Mouse (Mus musculus) spleen, postnatal 14 days (tissue): ENCODE measurements around the gene Vmn2r19.
"Not testable (repeated sequence)": the region's sequence is repeated elsewhere in the genome, so short reads cannot be mapped to it uniquely, and the experiment has no call there.

Source experiments
- DNase-seq, 2 experiments: peaks; one replicate each; pipeline ENCODE4 v3.0.0; 2021 to 2022; ENCODE audit warnings: low spot score in 2 of 2

Vmn2r19 gene

DNA sequence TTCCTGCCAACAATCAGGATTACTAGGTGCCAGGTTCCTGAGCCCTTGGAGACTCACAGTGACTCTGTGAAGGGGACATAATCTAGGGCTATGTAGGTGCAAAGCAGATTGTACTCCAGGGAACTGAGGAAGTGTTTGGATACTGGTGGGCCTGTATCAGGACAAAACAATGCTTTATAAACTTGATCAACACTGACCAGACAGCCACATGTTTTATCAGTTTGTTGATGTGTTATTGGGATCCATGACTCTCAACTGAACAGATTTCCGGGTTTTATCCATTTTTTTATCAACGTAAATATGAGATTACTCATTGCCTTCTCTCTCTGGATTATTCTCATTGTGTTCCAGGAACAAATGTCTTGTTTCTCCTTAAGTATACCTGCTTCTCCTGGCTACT lies at the start of gene Vmn2r19:
Vmn2r19 (plus strand) TSS at position 301 of the 400 bp plus-strand sequence.
- no peak for DNase-seq

DNA sequence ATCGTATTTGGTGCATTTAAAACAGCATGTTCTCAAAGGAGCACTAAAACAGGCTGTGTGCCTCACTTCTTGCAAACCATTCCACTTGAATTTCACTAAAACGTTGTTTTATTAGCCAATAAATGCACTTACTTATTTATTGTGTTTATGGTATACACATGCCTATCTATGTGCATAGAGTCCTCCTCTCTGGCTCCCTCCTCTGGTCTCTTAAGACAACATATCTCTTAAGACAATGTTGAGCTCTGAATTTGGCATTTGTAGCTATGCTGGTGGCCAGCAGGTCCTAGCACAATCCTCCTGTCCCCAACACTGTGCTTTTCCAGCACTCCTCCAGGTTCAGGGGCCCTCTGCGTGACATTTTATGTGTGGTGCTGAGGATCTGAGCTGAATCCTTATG lies 49.2 kb upstream of the Vmn2r19 start:
- DNase-seq, result no peak

DNA sequence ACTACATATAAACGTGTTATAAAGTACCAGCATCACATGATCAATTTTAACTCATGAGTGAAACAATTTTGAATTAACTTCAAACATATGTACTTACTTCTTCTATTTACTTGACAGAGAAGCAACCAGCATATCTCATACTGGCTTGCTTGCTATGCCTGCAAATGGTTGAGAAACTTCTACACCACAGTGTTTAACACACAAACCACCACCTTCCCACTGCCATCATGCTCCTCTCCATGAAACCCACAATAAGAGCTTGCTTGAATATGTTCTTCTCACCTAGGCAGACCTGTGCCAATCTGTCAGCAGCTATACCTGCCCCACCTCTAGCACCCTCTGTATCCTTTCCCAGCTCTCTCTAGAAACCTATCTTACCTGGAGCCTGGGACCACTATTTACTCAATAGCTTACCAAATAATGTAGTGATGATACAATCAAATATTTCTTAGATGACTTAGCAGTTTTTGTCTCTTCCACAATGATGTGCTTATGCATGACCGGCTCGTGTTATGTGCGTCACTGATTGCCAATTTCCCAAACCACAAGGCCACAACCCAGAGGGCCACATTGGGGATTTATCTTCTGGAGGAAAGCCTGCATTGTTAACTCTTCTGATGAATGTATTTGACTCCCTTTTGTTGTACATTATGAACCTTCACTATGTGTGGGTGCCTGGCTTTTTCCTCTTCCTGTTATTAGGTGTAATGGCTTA lies 48.1 kb upstream of the Vmn2r19 start:
- DNase-seq, result no peak

DNA sequence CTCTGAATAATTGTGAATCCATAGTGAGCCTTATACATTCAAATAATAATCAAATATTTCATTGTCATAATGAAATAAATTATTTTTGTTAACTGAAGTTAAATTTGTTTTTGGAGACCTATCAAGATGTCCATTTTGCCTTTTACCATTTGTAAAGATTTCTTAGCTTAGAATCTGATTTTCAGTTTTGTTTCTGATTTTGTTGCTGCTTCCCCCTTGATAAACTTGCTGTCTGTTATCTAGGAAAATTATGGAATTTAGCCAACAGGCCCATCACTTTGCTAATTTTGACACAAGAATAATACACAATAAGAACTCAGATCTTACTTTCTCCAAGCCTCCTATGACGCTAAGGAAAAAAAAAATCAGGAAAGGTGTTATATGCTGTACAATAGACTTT lies 47.3 kb upstream of the Vmn2r19 start:
- no peak for DNase-seq

DNA sequence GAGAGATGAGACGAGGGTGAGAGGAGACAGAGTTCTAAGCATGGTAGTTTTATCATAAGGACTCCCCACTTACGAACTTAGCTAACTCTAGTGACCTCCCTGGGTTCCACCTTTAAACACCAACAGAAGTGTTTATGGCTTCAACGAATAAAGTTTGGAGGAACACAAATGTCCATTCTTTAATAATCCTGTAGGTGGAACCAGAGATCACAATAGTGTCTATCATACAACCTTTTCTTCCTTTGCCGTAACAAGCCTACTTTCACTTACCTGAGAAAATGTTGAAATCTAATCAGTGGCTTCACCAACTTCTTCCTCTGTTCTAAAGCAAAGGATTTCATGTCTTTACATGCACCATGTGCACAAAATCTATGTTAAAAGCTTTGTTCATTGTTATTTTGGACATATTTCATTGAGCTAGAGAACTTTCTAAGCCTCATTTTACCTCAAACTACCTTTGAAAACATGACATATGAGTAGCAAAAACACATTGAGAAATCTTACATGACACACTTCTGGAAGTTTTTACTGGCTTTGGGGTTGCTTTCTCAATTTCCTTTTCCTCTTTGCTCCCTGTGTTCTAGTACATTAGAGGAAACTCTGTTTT lies 46.5 kb upstream of the Vmn2r19 start, which contains the start of gene Clec4d:
Clec4d (plus strand) TSS at position 557 of the 607 bp plus-strand sequence.
- no peak for DNase-seq

DNA sequence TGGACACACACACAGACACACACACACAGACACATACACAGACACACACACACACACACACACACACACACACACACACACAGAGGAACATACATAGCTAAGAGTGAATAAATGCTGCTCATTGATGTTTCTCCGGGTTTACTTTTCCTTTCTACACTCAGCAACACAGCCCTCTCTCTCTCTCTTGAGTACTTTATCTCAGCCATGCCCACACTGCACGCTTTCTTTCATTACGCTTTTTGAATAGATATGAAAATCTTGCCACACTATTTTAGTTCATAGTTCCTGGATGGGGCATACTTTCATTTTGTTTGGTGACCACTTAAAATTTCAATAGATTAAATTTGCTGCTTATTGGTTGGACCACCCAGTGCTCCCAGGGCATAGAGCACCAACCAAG lies 43.9 kb upstream of the Vmn2r19 start:
- no peak for DNase-seq

DNA sequence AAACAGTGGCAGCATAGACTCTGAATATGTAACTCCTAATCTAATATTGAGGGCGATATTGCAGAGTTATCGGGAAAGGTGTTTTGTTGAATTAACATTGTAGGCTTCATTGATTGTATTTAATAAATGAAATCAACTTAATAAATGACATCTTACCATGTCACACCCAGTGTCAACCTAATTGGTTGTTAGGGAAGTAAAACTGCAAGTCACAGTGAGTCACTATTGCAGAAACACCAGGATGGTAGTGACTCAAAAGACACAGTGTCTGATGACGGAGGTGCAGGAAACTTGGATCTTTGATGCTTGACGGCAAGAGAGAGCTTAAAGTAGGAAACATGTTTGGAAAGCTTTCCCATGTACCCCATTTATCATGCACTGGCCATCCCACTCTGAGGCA lies 42.3 kb upstream of the Vmn2r19 start:
- DNase-seq, result no peak

DNA sequence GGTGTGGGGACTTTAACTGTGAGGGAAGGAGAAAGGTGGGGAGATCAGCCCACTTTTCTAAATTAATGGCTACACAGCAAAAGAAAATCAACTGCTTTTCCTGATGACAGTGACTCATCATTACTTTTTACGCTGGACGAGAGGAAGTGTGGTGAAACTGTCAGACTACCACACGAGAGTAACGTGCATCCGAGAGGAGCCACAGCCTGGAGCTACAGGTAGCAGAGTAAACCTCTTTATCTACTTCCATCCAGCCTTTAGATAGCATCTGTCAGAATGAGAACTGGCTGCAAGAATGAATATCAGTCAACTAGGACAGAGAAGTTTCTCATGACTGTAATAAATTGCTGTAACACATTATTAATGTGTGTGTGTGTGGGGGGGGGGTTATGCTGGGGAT lies 41.2 kb upstream of the Vmn2r19 start:
- no peak for DNase-seq

DNA sequence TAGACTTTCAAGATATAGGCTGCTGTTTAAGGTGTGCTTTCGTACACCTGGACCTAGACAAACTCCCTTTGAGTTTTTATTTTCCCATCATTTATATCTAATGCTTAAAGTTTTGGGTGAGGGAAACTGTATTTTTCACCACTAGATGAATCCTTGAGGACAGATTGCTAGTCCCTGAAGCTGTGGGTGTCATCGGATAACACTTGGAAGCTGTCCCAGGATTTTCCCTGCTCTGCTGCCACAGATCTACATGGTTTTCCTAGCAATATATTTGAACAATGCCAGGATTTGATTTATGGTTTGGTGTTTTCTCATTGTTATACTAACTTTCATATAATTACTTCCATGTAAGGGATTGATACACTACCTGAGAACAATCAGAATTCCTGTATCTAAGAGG lies 28.7 kb upstream of the Vmn2r19 start:
- no peak for DNase-seq

DNA sequence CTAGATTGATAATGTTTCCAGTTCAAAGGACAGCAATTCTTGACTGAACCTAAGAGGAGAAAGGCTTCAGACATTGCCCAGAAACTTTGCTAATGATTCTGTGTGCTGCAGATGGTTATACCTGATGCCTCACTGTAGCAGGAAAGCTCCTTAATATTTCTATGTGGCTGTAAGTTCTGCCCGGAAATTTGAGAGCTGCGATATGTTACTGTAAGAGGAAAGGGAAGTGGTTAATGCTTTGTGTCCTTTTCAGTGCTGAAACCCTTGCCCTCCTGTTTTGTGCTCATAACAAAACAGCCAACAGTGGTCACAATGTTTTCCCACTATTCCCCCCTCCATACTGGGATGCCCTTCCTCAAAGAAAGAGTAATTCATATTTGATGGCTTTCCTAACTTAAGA lies 21.8 kb upstream of the Vmn2r19 start:
- DNase-seq, result no peak

DNA sequence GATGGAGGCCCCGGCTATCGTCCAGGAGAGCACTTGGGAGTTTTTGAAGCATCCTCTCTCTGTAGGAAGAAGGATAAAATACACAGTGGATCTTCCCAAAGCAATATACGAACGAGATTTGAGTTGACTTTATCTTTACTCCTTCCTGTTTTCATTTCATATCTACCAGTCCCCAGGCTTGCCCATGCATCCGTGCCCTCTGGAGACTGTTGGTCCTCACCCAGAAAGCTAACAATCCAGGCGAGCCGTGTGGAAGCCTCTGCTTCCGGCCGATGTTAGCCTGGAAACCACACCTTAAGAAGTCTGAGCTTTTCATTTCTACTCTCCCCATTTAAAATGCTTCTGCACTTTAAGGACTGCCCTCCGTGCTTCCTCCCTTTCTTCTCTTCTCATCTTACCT lies 19.2 kb upstream of the Vmn2r19 start:
- DNase-seq, result no peak

DNA sequence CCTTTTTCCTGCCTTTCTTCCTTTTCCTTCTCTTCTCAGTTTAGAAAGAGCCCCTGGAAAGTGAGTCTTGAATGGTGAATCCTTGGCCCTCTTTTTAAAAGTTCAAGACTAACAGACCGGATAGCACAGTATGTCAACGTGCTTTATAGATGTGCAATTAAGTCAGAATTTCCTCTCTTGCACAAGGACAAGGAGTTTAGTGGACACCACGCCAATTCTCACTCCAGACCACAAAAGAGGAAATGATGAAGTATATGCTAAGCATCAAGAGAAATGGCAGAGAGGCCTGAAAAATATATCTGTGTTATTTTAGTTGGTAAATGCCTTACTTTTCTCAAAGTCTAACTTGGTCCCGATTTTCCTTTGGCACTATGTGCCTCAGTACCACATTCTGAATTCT lies 18.4 kb upstream of the Vmn2r19 start, which contains the start of gene Clec4e:
Clec4e (minus strand) TSS at position 118 of the 400 bp plus-strand sequence.
- DNase-seq, result no peak

DNA sequence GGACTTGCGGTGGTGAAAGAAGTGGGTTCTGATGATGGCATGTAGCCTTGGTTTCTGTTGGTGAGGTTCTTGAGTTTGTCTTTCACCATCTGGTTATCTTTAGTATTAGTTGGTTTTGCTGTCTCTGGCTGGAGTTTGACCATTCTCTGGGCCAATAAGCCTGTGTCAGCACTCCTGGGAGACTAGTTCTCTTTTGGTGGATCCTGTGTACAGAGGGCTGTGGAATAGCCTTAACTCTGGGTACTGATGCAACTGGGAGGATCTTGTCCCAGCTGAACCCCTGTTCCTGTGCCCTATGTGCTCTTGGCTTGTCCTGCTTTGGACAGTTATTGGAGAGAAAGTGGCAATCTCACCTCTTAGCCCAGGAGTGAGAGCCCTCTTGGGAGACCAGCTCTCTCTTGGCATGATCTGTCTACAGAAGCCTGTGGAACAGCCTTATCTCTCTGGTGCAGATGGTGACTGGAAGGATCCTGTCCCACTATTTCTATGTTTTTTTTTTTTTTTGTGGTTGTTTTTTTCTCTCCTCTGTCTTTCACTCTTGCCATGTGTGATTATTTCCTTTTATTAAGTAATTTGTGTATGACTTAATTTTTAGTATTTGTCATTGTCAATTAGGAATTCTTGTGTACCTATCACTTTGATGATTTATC lies 15.3 kb upstream of the Vmn2r19 start:
- DNase-seq, result peak; percentile 9 to 26

DNA sequence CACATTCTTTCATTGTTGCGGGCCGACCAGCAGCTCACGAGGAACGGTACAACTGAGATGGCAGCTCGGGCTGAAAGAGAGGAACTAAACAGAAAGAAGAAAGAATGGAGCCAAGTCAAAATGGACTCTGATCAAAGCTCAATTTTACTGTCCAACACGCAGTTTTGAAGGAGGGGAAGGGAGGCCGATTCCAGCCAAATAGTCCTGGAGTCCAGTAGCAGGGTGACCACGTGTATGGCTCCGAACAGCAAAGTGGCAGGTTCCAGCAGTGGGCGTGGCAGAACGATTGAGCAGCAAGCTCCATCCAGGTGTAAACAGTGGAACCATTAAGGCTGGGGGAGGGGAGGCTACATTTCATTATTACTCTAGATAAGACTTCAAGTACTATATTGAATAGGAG lies 14.6 kb upstream of the Vmn2r19 start:
- not testable (repeated sequence) for DNase-seq

DNA sequence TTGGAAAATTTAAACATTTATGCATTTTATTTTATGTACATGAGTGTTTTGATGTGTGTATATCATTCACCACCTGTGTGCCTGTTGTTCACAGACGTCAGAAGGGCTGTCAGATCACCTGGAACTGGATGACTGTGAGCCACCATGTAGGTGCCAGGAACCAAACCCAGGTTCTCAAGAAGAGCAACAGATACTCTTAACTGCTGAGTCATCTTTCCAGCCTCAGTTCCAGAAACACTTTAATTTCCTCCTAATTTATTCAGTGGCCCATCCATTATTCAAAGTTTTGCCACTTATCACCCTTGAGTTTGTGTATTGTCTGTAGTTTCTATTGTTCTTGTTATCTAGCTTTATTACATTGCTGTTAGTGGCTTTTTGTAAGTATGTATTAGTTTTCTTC lies 11.4 kb upstream of the Vmn2r19 start:
- DNase-seq, result no peak

DNA sequence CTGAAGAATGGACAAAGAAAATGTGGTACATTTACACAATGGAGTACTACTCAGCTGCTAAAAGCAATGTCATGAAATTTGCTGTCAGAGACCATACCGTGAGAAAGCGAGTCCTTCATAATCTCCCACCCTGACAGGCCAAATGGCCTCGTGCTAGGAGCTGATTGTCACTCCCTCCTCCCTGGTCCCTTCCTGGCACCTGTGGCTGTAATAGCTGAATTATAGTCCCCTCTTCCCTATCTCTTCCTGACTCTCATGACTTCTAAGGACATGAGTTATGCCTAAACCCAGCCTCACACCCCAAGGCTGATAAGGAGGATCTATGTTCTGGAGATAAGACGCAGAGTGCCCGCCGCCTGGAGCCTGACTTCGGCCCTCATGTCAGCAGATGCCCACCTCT lies 1.8 kb upstream of the Vmn2r19 start:
- DNase-seq, result not testable (repeated sequence)

DNA sequence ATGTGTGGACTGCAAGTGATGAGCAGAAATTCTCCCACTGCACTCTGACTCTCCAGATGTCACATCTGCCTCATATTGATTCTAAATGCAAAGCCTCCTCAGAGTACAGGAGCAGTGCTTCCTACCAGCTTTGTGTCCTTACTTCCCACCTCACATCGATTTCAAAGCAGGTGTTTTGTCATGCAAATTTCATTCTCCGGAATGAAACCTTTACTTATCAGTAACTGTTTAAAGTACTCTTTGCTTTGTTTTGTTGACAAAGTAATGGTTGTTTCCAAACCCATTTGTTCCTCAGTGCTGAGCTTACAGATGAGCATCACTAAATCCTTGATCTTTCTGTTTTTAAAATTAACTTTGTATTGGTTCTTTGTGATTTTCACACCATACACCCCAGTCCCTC lies 24.4 kb downstream of the Vmn2r19 start:
- DNase-seq, result no peak

DNA sequence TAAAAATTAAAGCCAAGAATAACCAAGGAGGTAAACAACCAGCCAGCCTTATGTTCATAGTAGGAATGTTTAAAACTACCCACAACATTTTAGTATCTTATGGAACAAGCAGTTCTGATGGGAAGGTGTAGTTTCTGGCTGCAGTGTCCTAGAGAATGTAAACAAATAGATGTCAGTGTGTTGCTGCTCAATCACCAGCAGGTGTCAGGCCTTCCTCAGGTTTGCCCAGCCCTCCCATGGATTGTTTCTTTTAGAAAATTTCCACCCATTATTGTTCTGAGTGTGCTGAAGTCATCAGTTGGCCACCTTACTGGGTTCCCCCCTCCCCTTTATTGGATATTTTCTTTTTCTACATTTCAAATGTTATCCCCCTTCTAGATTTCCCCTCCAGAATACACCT lies 32.0 kb downstream of the Vmn2r19 start:
- DNase-seq, result no peak

DNA sequence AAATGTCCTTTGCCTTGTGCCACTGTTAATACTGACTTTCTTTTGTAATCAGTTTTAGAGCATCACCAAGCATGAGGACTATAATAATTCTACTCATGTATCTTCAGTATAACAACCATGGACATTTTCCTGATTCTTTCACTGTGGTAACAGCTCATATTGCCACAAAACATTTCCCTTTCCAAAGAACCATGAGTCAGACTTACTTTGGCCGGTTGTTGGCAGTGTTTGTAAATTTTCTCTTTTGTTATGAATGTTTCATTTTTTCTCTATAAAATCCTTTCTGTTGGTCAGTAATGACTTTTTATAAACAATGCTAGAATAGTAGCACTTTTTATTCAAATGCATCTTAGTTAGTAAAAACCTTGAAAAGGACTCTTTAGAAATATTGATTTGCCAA lies 38.0 kb downstream of the Vmn2r19 start:
- DNase-seq, result no peak
